Mouse (Mus musculus) midbrain, postnatal 0 days (tissue): Measurements from ENCODE around the gene Enc1. TPM values are rescaled to one million over a fixed set of nuclear protein-coding genes. Genes with fewer than 3 reads are reported as not detected.
A peak's percentile ranks its signal among the peaks of the same experiment; 100 is the strongest.

Experiments
- ATAC-seq: fragments of 200-750 bp; cut with Nextera tagmentation; 2 replicates; pipeline ENCODE4 v1.8.0; 2017; ENCODE audit warnings: moderate number of reproducible peaks, mild to moderate bottlenecking, moderate TSS enrichment, moderate library complexity; ENCODE audit not compliant: low FRiP score
- DNase-seq: peaks from one replicate; pipeline ENCODE4 v3.0.0-alpha.2; 2015; ENCODE audit warnings: low spot score
- H3K27ac ChIP-seq: fragments of 300-500 bp; sonication (generic); 2 replicates; pipeline ENCODE4 v1.5.1; 2014; ENCODE audit warnings: low read depth, mild to moderate bottlenecking, low read length, mixed read lengths
- H3K27me3 ChIP-seq: fragments of 300-500 bp; sonication (generic); 2 replicates; pipeline ENCODE4 v1.6.1; 2014; ENCODE audit warnings: low read length, control low read depth, mixed read lengths; ENCODE audit not compliant: insufficient read depth
- H3K36me3 ChIP-seq: fragments of 300-500 bp; sonication (generic); 2 replicates; pipeline ENCODE4 v1.6.1; 2014; ENCODE audit warnings: low read length, control low read depth, mixed read lengths; ENCODE audit not compliant: insufficient read depth
- H3K4me1 ChIP-seq: fragments of 300-500 bp; sonication (generic); 2 replicates; pipeline ENCODE4 v1.6.1; 2014; ENCODE audit warnings: mild to moderate bottlenecking, control low read depth, antibody characterized with exemption, low read length, mixed read lengths; ENCODE audit not compliant: insufficient read depth
- H3K4me2 ChIP-seq: fragments of 300-500 bp; sonication (generic); 2 replicates; pipeline ENCODE4 v1.6.1; 2014; ENCODE audit warnings: low read depth, mild to moderate bottlenecking, low read length, mixed read lengths; ENCODE audit not compliant: poor library complexity, severe bottlenecking
- H3K4me3 ChIP-seq: fragments of 300-500 bp; sonication (generic); 2 replicates; pipeline ENCODE4 v1.5.1; 2014; ENCODE audit warnings: low read depth, mild to moderate bottlenecking, low read length, moderate library complexity
- H3K9ac ChIP-seq: fragments of 300-500 bp; sonication (generic); replicated peaks from 2 replicates; pipeline ENCODE4 v1.6.1; 2014; ENCODE audit warnings: mild to moderate bottlenecking, low read length, moderate library complexity, mixed read lengths; ENCODE audit not compliant: poor library complexity, severe bottlenecking
- H3K9me3 ChIP-seq: fragments of 300-500 bp; sonication (generic); 2 replicates; pipeline ENCODE4 v1.6.1; 2016; ENCODE audit warnings: low read length, control low read depth
- CTCF ChIP-seq: IDR thresholded peaks from 2 replicates; pipeline ENCODE4 v1.5.1; 2016; ENCODE audit warnings: antibody characterized with exemption, mild to moderate bottlenecking
- WGBS: fragments of 180-500 bp; shearing (Covaris S2); extraction: QIAGEN DNeasy Blood & Tissue Kit; methylation state at CpG from one replicate; pipeline ENCODE4 v1.1.7; 2014; 5-methylcytosine and 5-hydroxymethylcytosine counted together
- polyA plus RNA-seq: library from polyadenylated mRNA; unstranded; fragments of >200 nt; fragmentation: Nextera tagmentation; extraction: Ambion mirVana; gene quantifications from 2 replicates; pipeline ENCODE4 v1.2.1, GENCODE M21; 2015
- total RNA-seq: library from RNA; depleted of rRNA; stranded (reverse); fragments of >200 nt; gene quantifications from 2 replicates; pipeline ENCODE4 v1.2.3, GENCODE M21; 2014; rRNA removed

Gene Enc1
- total RNA-seq (326 and 348 TPM in 2 replicates), polyA plus RNA-seq (54.0 and 54.2 TPM in 2 replicates)

GRCm38 (mm10) chr13:97240965-97241786 is at the start of gene Enc1:
Enc1 (plus strand) TSS chr13:97241105.
- H3K27me3 ChIP-seq = no peaks in the 10 kb centered on the region
- no peaks in the 10 kb centered on the region for H3K9me3 ChIP-seq
- DNase-seq (peak; percentile 95), ATAC-seq (peak; percentile 89)
- peaks cover 16% of the 10 kb centered on the region for H3K4me1 ChIP-seq
- H3K36me3 ChIP-seq = peaks cover 10% of the 10 kb centered on the region
- peak within 1 kb of the TSS; percentile 89 for H3K27ac ChIP-seq
- peak within 1 kb of the TSS; percentile 72 for H3K4me2 ChIP-seq
- peak within 1 kb of the TSS; percentile 68 for H3K9ac ChIP-seq
- TF ChIP-seq CTCF = peak; percentile 72
- under 1% methylated on average over 80 of the region's 89 CpGs for WGBS
- peak within 1 kb of the TSS; percentile 63 for H3K4me3 ChIP-seq

- H3K4me1 ChIP-seq = no peaks in the 10 kb centered on the region
- H3K9ac ChIP-seq = no peak overlapping the region
- no peak for DNase-seq
- H3K27ac ChIP-seq = no peak overlapping the region
- H3K27me3 ChIP-seq = no peaks in the 10 kb centered on the region
- H3K4me2 ChIP-seq = no peak overlapping the region
- no peaks in the 10 kb centered on the region for H3K9me3 ChIP-seq
- no peaks in the 10 kb centered on the region for H3K36me3 ChIP-seq
- no peak overlapping the region for H3K4me3 ChIP-seq
- 90% methylated on average over 11 of the region's 11 CpGs for WGBS
- ATAC-seq = no peak
- no peak for TF ChIP-seq CTCF
These were observed 48.3 kb upstream of the Enc1 start for GRCm38 (mm10) chr13:97192649-97193048.

GRCm38 (mm10) chr13:97193420-97193819 is 47.5 kb upstream of the Enc1 start:
- H3K27me3 ChIP-seq = no peaks in the 10 kb centered on the region
- no peak for ATAC-seq

DNA sequence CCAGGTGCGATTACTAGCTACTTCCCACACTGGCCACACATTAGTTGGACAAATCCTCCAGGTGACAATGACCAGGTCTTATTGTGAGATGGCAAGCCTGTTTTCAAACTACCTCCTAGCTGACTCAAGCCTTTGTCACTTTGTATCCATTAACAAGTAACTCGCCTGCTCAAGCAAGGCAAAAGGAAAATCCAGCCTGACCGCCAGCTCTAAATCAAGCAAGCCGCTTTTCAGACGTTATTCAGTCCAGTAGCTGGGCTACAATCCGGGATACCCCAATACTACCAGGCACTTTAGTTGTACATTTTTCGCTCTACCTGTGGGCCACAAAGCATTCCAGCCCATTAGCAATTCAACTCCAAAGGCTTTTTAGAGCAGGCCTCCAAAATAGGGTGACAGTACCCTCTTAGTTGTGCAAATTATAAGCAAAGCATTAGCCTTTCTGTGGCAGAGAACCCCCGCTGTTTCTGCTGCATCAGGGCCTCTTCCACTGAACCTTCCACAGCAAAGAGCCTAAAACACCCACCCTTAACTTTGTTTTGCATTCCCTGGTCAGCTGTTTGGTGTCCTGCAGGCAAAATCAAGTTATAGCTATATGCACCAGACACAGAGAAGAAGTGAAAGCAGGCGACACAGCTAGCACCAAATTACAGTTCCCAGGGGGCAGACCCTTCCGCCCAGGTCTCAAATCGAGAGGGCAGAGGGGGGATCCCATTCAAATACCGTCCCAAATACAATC is 44.5 kb upstream of the Enc1 start:
- H3K9ac ChIP-seq = no peak overlapping the region
- H3K4me1 ChIP-seq = no peaks in the 10 kb centered on the region
- H3K9me3 ChIP-seq = no peaks in the 10 kb centered on the region
- no peak for DNase-seq
- no peak for TF ChIP-seq CTCF
- no peaks in the 10 kb centered on the region for H3K27me3 ChIP-seq
- ATAC-seq = no peak
- WGBS = 63% methylated on average over 12 of the region's 12 CpGs
- no peak overlapping the region for H3K4me3 ChIP-seq
- H3K4me2 ChIP-seq = 0 out of 2 replicates have a peak overlapping the region, but pooled peaks have one; percentile 4
- no peaks in the 10 kb centered on the region for H3K36me3 ChIP-seq
- no peak overlapping the region for H3K27ac ChIP-seq

More at GRCm38 (mm10) chr13:97193420-97193819, 47.5 kb upstream of the Enc1 start:
- H3K27ac ChIP-seq = no peak overlapping the region
- H3K4me2 ChIP-seq = no peak overlapping the region
- no peak overlapping the region for H3K4me3 ChIP-seq
- H3K36me3 ChIP-seq = no peaks in the 10 kb centered on the region
- H3K9ac ChIP-seq = no peak overlapping the region
- no peaks in the 10 kb centered on the region for H3K4me1 ChIP-seq
- DNase-seq = peak; percentile 86
- no peak for TF ChIP-seq CTCF
- H3K9me3 ChIP-seq = no peaks in the 10 kb centered on the region
- 50% methylated on average over 7 of the region's 7 CpGs for WGBS

DNA sequence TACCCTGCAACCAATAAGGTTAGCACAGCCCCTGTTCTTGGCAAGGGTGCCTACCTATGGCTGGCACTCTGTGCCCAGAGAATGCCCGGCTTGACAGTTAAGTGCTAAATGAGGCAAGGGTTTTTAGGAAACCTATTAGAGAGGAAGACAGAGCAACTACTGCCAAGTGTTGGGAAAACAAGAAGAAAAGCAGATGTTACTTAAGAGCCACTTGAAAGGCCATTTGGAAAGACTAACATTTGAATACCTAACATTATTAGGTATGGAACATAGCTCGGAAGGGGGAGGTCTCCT is 44.0 kb upstream of the Enc1 start:
- Histone ChIP-seq H3K36me3 (no peaks in the 10 kb centered on the region), H3K9ac (no peak overlapping the region), H3K27ac (no peak overlapping the region), H3K27me3 (no peaks in the 10 kb centered on the region), H3K4me2 (0 out of 2 replicates have a peak overlapping the region, but pooled peaks have one; percentile 4), H3K4me1 (no peaks in the 10 kb centered on the region), H3K9me3 (no peaks in the 10 kb centered on the region), H3K4me3 (no peak overlapping the region)
- no peak for ATAC-seq
- WGBS = 84% methylated on average over 2 of the region's 2 CpGs
- no peak for TF ChIP-seq CTCF
- DNase-seq = no peak
